Mouse (Mus musculus) frontal cortex, postnatal 10 days (tissue): ENCODE results near the gene D3Ertd751e.
A peak's percentile ranks its signal among the peaks of the same experiment; 100 is the strongest.

Experiments used
- DNase-seq, 2 experiments: peaks; one replicate each; pipeline ENCODE4 v3.0.0; 2022; ENCODE audit warnings: low spot score in 2 of 2, mixed read lengths in 1 of 2

The D3Ertd751e gene

DNA sequence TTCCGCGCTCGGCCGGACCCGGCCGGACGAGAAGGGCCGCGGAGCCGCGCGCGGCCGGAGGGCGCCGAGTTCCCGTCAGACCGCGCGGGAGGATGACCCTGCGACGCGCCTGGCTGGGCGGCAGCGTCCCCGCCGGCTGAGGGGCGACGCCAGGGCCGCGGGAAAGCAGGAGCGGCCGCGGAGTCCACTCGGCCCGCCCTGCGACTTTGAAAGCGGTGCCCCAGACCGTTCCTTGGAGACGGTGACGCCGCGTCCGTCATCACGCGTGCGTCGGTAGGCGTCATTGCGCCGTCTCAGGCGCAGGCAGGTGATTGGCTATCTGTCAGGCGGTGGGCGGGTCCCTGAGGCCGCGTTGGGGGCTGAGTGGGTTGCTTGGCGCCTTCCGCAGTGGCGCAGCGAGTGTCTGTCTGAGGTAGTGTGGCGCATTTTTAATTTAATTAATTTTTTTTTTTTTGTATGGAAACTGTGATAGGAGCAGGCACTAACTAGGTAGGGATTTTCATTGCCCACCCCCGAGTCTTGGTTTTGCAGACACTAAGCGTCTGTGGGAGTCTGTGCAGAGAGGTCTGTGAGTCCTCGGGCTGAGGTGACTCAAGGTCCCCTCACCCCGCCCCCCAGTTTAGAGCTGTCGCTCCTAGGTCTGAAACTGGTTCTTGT, at the start of gene D3Ertd751e, which contains the start of gene Sclt1:
D3Ertd751e (plus strand) TSS at position 334 of the 657 bp plus-strand sequence.
Sclt1 (minus strand) TSS at position 237 of the 657 bp plus-strand sequence.
- DNase-seq = peak; percentile 96 to 98

DNA sequence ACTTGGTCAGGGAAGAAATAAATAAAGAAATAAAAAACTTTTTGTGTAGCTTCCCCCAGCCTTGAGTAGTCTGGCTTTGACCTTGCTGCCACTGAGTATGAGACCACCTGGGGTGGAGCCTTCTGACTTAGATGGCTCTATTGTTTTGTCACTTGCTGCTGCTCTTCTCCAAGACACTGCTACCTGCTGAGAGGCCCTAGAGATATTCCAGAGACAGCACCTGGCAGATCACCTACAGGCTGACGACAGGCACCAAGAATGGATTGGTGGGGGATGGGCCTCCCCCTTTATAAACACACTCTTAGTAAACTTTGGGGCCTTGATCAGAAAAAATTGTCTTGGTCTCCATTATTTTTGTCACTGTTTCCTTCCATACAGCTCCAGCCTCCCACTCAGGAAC, 46.7 kb upstream of the D3Ertd751e start:
- DNase-seq = no peak

DNA sequence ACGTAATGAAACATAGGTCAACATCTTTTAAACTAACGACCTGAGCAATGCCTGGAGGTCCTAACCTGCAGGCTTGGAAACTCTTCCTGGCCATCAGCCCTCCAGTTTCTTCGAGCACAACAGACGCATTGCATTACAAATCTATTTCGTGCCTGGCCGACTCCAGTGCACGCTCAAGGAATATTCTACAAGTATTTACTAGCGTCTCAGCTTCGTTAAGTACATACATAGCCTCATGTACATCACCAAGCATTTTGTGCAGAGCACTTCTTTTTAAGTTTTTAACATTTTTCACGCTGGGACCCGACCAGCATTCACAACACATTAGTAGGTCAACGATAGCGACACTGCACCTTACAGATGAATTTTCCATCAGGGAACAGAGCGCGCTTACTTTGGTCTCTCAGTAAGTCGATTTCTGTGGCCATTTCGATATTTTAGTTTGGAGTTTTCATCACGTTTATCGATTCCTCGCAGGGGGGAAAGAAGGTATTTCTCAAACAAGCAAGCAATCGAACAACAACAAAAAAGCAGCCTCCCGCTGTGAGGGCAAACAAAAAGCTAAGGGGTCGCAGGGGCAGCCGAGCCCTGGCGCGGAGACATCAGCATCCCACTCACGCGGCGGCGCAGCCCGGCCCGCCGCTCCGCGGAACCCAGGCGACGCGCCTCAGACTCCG, 672 bp upstream of the D3Ertd751e start:
- DNase-seq = peak; percentile 6 to 15

DNA sequence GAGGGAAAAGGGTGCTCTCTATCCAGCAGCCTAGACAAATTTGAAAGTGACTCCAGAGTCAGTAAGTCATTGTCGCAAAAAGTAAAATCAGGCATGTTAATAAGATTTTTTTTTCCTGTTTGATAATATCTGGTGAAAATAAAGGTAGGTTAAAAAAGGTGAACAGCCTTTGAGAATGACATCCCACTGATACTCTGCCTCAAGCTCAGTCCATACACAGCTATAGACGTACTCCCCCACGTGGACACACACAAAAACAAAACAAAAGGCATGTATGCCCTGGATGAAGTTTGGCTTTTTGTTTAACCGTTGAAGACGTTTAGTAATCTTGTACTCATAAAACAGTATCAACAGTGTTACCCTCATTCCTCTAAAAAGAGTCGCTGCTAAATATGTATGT, 1.0 kb downstream of the D3Ertd751e start:
- no peak for DNase-seq

DNA sequence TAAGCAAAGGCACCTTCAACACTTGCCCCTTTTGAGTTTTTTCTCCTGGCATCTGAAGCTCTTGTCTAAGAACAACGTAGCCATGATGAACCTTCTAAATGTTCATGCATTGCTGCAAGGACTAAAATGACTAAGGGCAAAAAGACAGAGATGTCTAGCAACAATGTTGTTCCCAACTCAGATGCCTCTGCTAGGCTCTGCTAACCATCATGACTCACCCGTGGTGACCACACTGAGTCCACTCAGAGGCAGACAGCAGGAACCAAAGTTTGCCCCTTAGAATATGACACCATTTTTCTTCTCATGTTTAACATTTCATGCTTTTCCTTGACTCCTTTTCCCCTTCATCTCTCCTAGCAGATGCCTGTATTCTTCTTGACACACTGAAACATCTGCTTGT, 12.1 kb downstream of the D3Ertd751e start:
- DNase-seq = no peak

DNA sequence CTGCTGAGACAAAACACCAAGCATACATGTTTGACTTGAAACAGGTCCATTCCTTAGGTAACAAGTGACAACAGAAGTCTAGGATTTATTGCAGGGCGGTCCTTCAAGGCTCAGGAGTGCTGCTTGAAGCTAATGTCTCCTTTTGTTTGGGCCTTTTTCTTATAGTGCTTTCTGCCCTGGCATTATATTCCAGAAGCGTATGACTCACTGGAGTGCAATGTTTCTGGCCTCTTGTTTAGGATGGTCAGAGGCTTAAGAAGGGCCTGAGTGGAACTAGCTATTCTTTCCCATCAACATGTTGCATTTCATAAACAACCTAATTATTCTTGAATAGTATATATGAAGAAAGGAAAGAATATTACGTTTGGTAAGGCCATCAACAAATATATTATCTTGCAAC, 19.7 kb downstream of the D3Ertd751e start:
- no peak for DNase-seq

DNA sequence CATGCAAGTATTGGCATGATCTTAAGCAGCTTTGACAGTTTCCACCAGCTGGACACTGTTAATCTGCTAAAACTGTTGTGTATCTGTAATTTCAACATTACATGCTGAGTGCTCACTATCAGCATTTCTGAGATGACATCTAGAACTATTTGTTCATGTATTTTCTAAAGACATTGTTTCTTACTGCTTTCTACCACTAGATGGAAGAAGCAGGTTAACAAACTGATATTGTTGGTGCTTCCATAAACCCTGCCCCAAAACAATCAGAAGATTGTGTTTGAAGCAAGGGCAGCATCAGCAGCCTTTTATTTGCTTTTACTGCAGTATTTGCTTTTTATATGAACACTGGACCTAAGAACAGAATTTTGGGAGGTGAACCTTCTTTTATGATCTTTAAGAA, 70.0 kb downstream of the D3Ertd751e start:
- DNase-seq = no peak
